Mouse (Mus musculus) ovary, postnatal 10 days (tissue): Measurements from ENCODE around the gene F2r.

Experiments
- DNase-seq: peaks from one replicate; pipeline ENCODE4 v3.0.0; 2022; ENCODE audit warnings: low spot score

F2r gene

DNA sequence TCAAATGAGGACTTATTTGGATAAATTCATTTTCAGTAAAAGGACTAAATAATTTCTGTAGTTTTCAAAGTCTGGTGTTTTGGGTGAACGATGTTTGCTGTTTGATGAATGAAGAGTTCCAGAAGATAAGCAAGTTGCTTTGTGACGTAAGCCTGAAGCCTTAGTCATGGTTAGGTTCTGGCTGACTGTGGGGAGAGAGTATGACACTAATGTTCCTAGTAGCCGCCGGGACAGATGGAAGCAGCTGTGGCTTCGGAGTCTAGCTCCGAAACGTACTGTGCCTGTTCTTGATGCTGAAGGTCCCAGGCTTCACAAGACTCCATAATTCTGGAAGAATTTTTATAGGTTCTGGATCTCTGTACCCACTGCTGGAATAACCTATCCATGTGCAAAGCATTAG, 22.9 kb downstream of the F2r start:
- DNase-seq, result no peak

- DNase-seq, result no peak
These were observed 25.4 kb downstream of the F2r start for GRCm38 (mm10) chr13:95592860-95593259.

- DNase-seq, result no peak
These were observed 26.7 kb downstream of the F2r start for GRCm38 (mm10) chr13:95591606-95592005.

DNA sequence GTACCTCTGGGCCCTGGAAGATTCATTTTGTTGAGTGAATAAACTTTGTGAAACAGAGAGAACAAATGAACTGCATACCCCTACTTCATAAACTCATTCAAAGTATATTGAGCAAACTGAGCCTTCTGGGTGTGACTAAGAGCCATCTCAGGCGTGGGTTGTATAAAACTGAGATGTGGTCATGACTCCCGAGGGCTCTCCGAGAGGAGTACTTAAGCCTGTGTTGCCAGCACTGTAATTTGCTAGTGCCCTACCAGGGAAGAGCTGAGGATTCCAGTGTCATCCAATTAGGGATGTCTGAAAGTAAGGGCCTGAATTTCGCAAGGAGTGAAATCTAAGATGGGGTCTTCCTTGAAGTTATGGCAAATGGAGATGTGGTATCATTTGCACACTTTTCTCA, 30.7 kb downstream of the F2r start:
- DNase-seq, result no peak

- no peak for DNase-seq
These were observed 33.4 kb downstream of the F2r start for GRCm38 (mm10) chr13:95584898-95585297.

DNA sequence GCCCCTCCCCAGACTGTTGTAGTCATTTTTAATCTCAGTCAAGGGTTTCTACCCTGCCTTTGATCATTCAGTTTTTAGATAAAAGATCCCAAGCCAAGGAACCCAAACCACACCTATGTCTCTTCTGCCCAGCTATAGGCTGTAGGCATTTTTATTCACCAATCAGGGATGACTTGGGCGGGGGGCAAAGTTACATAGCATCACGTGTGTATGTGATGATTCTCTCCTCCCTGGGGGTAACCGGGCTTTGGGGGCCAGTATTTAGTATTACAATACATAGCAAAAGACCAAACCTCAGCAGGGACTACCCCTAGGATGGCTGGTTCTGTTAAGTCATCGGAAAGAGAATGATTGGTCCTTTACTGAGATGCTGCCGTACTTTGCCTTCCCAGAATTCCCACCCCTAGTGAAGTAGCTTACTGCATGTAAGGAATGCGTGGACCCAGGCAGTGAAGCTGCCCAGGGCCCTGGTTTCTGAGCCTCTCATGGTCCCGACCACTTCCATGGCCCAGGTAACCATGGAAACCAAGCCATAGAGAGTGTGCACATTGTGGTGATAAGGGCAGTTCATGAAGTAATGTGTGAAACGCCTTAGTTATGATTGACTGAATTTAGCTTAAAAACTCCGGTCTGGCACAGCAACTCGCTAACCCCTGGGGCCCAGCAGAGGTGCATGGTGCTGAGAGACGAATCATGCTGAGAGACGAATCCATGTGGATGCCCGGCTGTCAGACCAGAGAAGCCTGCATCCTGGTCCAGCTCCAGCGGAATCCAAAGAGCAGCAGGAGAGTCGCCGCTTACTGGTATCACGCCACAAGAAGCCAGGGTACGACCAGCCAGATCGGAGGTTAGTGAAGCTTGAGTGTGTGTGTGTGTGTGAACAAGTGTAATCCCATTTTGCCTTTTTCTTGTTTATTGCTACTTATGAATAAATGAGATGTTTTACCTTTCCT, 34.8 kb downstream of the F2r start:
- no peak for DNase-seq

- no peak for DNase-seq
These were observed 36.4 kb downstream of the F2r start for GRCm38 (mm10) chr13:95581850-95582249.

GRCm38 (mm10) chr13:95578016-95578697, 40.1 kb downstream of the F2r start:
- DNase-seq, result no peak

GRCm38 (mm10) chr13:95570877-95571276, 47.4 kb downstream of the F2r start:
- DNase-seq, result no peak

- no peak for DNase-seq
These were observed 49.0 kb downstream of the F2r start for GRCm38 (mm10) chr13:95569326-95569725.

GRCm38 (mm10) chr13:95568336-95568735, 50.0 kb downstream of the F2r start:
- DNase-seq, result no peak

GRCm38 (mm10) chr13:95566841-95567551, 51.3 kb downstream of the F2r start:
- DNase-seq, result no peak

DNA sequence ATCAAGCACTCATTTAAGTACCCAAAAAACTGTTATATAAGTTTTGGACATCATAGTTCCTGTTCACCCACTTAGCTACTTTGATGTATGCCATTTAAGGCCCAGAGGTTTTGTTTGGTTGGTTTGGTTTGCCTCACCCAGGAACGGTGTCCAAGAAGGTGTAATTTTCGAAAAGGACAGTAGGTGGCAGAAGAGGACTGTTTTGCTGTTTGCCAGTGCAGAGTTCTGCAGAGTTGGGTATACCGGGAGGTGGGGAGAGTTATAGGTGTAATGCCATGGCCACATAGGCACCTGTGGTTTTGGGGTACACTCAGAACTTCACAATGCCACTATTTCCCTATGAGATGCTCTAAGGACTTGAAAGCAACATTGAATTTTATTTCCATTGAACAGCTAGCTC, 54.6 kb downstream of the F2r start:
- peak; percentile 36 for DNase-seq

GRCm38 (mm10) chr13:95563066-95563610, 55.1 kb downstream of the F2r start:
- no peak for DNase-seq

GRCm38 (mm10) chr13:95557326-95557725, 61.0 kb downstream of the F2r start:
- DNase-seq, result no peak

- no peak for DNase-seq
These were observed 64.3 kb downstream of the F2r start for GRCm38 (mm10) chr13:95553885-95554492.
